Mouse (Mus musculus) heart, embryonic 12.5 days (tissue): ENCODE measurements around the gene Mrps23. TPM values are rescaled to one million over a fixed set of nuclear protein-coding genes. Genes with fewer than 3 reads are reported as not detected.

Experiments
- ATAC-seq: fragments of 200-750 bp; cut with Nextera tagmentation; 2 replicates; pipeline ENCODE4 v1.8.0; 2017; ENCODE audit warnings: moderate TSS enrichment, moderate library complexity; ENCODE audit not compliant: insufficient number of reproducible peaks, low FRiP score
- H3K27ac ChIP-seq: fragments of 300-500 bp; sonication (generic); 2 replicates; pipeline ENCODE4 v1.5.1; 2016; ENCODE audit warnings: mild to moderate bottlenecking, moderate library complexity; ENCODE audit not compliant: poor library complexity, severe bottlenecking
- H3K27me3 ChIP-seq: fragments of 300-500 bp; sonication (generic); replicated peaks from 2 replicates; pipeline ENCODE4 v1.6.1; 2016; ENCODE audit warnings: mild to moderate bottlenecking, moderate library complexity
- H3K36me3 ChIP-seq: fragments of 300-500 bp; sonication (generic); 2 replicates; pipeline ENCODE4 v1.6.1; 2016; ENCODE audit warnings: mild to moderate bottlenecking, moderate library complexity
- H3K4me1 ChIP-seq: fragments of 300-500 bp; sonication (generic); replicated peaks from 2 replicates; pipeline ENCODE4 v1.6.1; 2016; ENCODE audit warnings: mild to moderate bottlenecking
- H3K4me2 ChIP-seq: fragments of 300-500 bp; sonication (generic); 2 replicates; pipeline ENCODE4 v1.6.1; 2016; ENCODE audit warnings: mild to moderate bottlenecking, moderate library complexity
- H3K4me3 ChIP-seq: fragments of 300-500 bp; sonication (generic); 2 replicates; pipeline ENCODE4 v1.5.1; 2016; ENCODE audit warnings: mild to moderate bottlenecking
- H3K9ac ChIP-seq: fragments of 300-500 bp; sonication (generic); 2 replicates; pipeline ENCODE4 v1.6.1; 2016; ENCODE audit warnings: mild to moderate bottlenecking, moderate library complexity
- H3K9me3 ChIP-seq: fragments of 300-500 bp; sonication (generic); replicated peaks from 2 replicates; pipeline ENCODE4 v1.6.1; 2016; ENCODE audit warnings: mild to moderate bottlenecking, moderate library complexity
- WGBS: fragments of 180-500 bp; shearing (Covaris S2); methylation state at CpG from one replicate; pipeline ENCODE4 v1.1.7; 2016; 5-methylcytosine and 5-hydroxymethylcytosine counted together
- polyA plus RNA-seq: library from polyadenylated mRNA; unstranded; fragments of >200 nt; fragmentation: Nextera tagmentation; extraction: Ambion mirVana; gene quantifications from 2 replicates; pipeline ENCODE4 v1.2.1, GENCODE M21; 2016

Gene Mrps23
- polyA plus RNA-seq, result 79.2 and 81.4 TPM in 2 replicates

- H3K9me3 ChIP-seq, result no peaks in the 10 kb centered on the region
- peak within 1 kb of the TSS; percentile 97 for H3K4me3 ChIP-seq
- peak within 1 kb of the TSS; percentile 92 for H3K4me2 ChIP-seq
- peaks cover 23% of the 10 kb centered on the region for H3K36me3 ChIP-seq
- WGBS, result under 1% methylated on average over 51 of the region's 51 CpGs
- peaks cover 52% of the 10 kb centered on the region for H3K4me1 ChIP-seq
- peak within 1 kb of the TSS; percentile 95 for H3K9ac ChIP-seq
- H3K27ac ChIP-seq, result peak within 1 kb of the TSS; percentile 92
- peak; percentile 91 for ATAC-seq
- no peaks in the 10 kb centered on the region for H3K27me3 ChIP-seq
These were observed at the start of gene Mrps23 for GRCm38 (mm10) chr11:88203712-88204532. Gene Mrps23, plus strand, starts transcription at chr11:88204388.

GRCm38 (mm10) chr11:88154500-88154899 is 49.7 kb upstream of the Mrps23 start:
- Histone ChIP-seq H3K27me3 (no peaks in the 10 kb centered on the region), H3K36me3 (no peaks in the 10 kb centered on the region), H3K4me3 (no peak overlapping the region), H3K27ac (peak overlapping the region; percentile 80), H3K9me3 (no peaks in the 10 kb centered on the region), H3K4me2 (no peak overlapping the region), H3K9ac (no peak overlapping the region), H3K4me1 (peaks cover 79% of the 10 kb centered on the region)
- 57% methylated on average over 8 of the region's 8 CpGs for WGBS
- ATAC-seq, result no peak

GRCm38 (mm10) chr11:88155451-88155850 is 48.7 kb upstream of the Mrps23 start:
- H3K4me1 ChIP-seq, result peaks cover 88% of the 10 kb centered on the region
- H3K9me3 ChIP-seq, result no peaks in the 10 kb centered on the region
- no peak for ATAC-seq
- H3K36me3 ChIP-seq, result no peaks in the 10 kb centered on the region
- H3K27ac ChIP-seq, result peak overlapping the region; percentile 80
- no peak overlapping the region for H3K4me2 ChIP-seq
- no peak overlapping the region for H3K4me3 ChIP-seq
- 65% methylated on average over 3 of the region's 3 CpGs for WGBS
- no peaks in the 10 kb centered on the region for H3K27me3 ChIP-seq
- peak overlapping the region; percentile 45; the same call in 1 of the 2 replicates for H3K9ac ChIP-seq

GRCm38 (mm10) chr11:88155998-88156397 is 48.2 kb upstream of the Mrps23 start:
- 50% methylated on average over 8 of the region's 8 CpGs for WGBS
- Histone ChIP-seq H3K9ac (peak overlapping the region; percentile 45), H3K4me2 (no peak overlapping the region)

GRCm38 (mm10) chr11:88156403-88156802 is 47.8 kb upstream of the Mrps23 start:
- Histone ChIP-seq H3K9ac (peak overlapping the region; percentile 45), H3K9me3 (no peaks in the 10 kb centered on the region), H3K4me2 (no peak overlapping the region), H3K4me1 (peaks cover 88% of the 10 kb centered on the region), H3K27ac (peak overlapping the region; percentile 80), H3K36me3 (no peaks in the 10 kb centered on the region), H3K27me3 (no peaks in the 10 kb centered on the region), H3K4me3 (no peak overlapping the region)
- 49% methylated on average over 2 of the region's 2 CpGs for WGBS
- no peak for ATAC-seq

More at GRCm38 (mm10) chr11:88155998-88156397, 48.2 kb upstream of the Mrps23 start:
- no peak for ATAC-seq
- Histone ChIP-seq H3K27ac (peak overlapping the region; percentile 80), H3K36me3 (no peaks in the 10 kb centered on the region), H3K9me3 (no peaks in the 10 kb centered on the region), H3K4me3 (no peak overlapping the region), H3K27me3 (no peaks in the 10 kb centered on the region), H3K4me1 (peaks cover 89% of the 10 kb centered on the region)

GRCm38 (mm10) chr11:88158842-88159246 is 45.3 kb upstream of the Mrps23 start:
- H3K27me3 ChIP-seq, result no peaks in the 10 kb centered on the region
- ATAC-seq, result peak; percentile 33
- H3K36me3 ChIP-seq, result no peaks in the 10 kb centered on the region
- peaks cover 83% of the 10 kb centered on the region for H3K4me1 ChIP-seq
- peak overlapping the region; percentile 92 for H3K27ac ChIP-seq
- H3K9ac ChIP-seq, result peak overlapping the region; percentile 50
- WGBS, result 34% methylated on average over 5 of the region's 5 CpGs
- 0 out of 2 replicates have a peak overlapping the region, but pooled peaks have one; percentile 16 for H3K4me2 ChIP-seq
- no peaks in the 10 kb centered on the region for H3K9me3 ChIP-seq
- H3K4me3 ChIP-seq, result no peak overlapping the region

- WGBS, result 56% methylated on average over 11 of the region's 11 CpGs
- peak overlapping the region; percentile 50 for H3K9ac ChIP-seq
- 0 out of 2 replicates have a peak overlapping the region, but pooled peaks have one; percentile 16 for H3K4me2 ChIP-seq
These were observed 44.8 kb upstream of the Mrps23 start for GRCm38 (mm10) chr11:88159389-88159788.

GRCm38 (mm10) chr11:88160316-88160715 is 43.9 kb upstream of the Mrps23 start:
- no peak for ATAC-seq
- Histone ChIP-seq H3K4me3 (no peak overlapping the region), H3K27me3 (no peaks in the 10 kb centered on the region), H3K9ac (peak overlapping the region; percentile 19; the same call in 1 of the 2 replicates), H3K27ac (peak overlapping the region; percentile 92), H3K4me1 (peaks cover 81% of the 10 kb centered on the region), H3K36me3 (no peaks in the 10 kb centered on the region), H3K9me3 (no peaks in the 10 kb centered on the region), H3K4me2 (peak overlapping the region; percentile 72; the same call in 1 of the 2 replicates)
- 61% methylated on average over 5 of the region's 5 CpGs for WGBS

More at GRCm38 (mm10) chr11:88159389-88159788, 44.8 kb upstream of the Mrps23 start:
- no peak overlapping the region for H3K4me3 ChIP-seq
- H3K4me1 ChIP-seq, result peaks cover 81% of the 10 kb centered on the region
- no peaks in the 10 kb centered on the region for H3K27me3 ChIP-seq
- no peaks in the 10 kb centered on the region for H3K9me3 ChIP-seq
- no peaks in the 10 kb centered on the region for H3K36me3 ChIP-seq
- H3K27ac ChIP-seq, result peak overlapping the region; percentile 92
- no peak for ATAC-seq

GRCm38 (mm10) chr11:88161051-88161581 is 43.1 kb upstream of the Mrps23 start:
- ATAC-seq, result peak; percentile 70
- Histone ChIP-seq H3K4me2 (peak overlapping the region; percentile 72), H3K27me3 (no peaks in the 10 kb centered on the region), H3K9ac (peak overlapping the region; percentile 67), H3K27ac (peak overlapping the region; percentile 92), H3K4me3 (peak overlapping the region; percentile 42), H3K4me1 (peaks cover 81% of the 10 kb centered on the region), H3K9me3 (no peaks in the 10 kb centered on the region), H3K36me3 (no peaks in the 10 kb centered on the region)
- WGBS, result 1% methylated on average over 20 of the region's 33 CpGs

GRCm38 (mm10) chr11:88161651-88162362 is 42.4 kb upstream of the Mrps23 start:
- H3K36me3 ChIP-seq, result no peaks in the 10 kb centered on the region
- peak overlapping the region; percentile 67 for H3K9ac ChIP-seq
- H3K4me2 ChIP-seq, result peak overlapping the region; percentile 72
- H3K4me1 ChIP-seq, result peaks cover 79% of the 10 kb centered on the region
- WGBS, result under 1% methylated on average over 15 of the region's 15 CpGs
- ATAC-seq, result peak; percentile 74
- peak overlapping the region; percentile 92 for H3K27ac ChIP-seq
- no peaks in the 10 kb centered on the region for H3K9me3 ChIP-seq
- peak overlapping the region; percentile 42 for H3K4me3 ChIP-seq
- H3K27me3 ChIP-seq, result no peaks in the 10 kb centered on the region
